Mouse (Mus musculus): ENCODE results near the gene Arih1.

Gene Arih1

GRCm38 (mm10) chr9:59486549-59487065 is at the start of gene Arih1:
Gene Arih1 (minus strand): TSS chr9:59486618.
- DNase-seq, result peak; percentile 99

DNA sequence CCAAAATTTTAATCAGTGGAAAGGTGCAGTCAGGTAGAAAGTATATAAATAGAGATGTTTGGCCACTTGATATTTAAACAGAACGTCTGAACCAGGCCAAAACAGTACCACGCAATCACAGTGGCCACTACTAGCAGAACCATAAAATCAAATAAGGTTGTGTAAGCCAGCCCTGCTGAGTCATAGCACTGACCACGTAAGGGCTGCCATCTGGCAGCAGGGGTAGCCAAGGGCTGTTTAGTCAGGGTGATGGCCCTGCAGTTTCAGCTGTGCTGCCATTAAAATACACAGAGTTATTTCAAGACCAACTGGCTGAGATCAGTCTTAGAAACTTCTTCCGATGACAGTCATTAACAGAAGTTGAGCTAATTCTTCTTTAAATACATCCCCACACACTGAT is 47.5 kb upstream of the Arih1 start:
- peak; percentile 69 for DNase-seq

DNA sequence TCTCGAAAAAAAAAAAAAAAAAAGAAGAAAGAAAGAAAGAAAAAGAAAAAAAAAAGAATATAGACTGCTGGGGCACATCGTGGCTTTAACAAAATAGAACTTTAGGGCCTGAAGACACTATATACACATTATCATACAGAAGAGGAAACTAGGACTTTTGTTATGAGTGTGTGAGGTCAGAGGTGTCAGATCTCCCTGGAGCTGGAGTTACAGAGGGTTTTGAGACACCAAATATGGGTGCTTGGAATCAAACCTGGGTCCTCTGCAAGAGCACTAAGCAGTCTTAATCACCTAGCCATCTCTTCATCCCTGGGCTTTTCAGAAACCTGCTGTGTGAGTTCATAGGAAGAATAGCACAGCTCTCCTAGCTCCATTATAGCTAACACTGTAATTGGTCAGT is 47.0 kb upstream of the Arih1 start:
- no peak for DNase-seq

DNA sequence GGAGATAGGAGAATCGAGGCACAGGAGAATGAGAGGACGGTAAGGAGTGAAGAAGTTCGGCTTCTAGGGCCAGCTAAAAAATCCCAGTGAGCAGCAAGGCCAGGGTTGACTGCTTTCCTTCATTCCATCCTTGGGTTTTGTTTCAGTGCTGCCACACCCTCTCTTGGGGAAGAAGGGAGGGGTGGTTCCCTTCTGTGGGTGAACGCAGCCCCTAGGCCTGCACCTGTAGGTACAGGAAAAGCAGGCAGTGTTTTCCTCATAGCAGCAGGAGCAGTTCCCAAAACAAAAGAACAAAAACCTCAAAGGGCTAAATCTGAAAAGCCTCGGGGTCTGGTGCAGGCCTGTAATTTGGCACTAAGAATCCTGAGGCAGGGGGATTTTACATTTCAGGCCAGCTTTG is 45.2 kb upstream of the Arih1 start:
- DNase-seq, result no peak

GRCm38 (mm10) chr9:59528274-59528673 is 41.9 kb upstream of the Arih1 start:
- DNase-seq, result no peak

DNA sequence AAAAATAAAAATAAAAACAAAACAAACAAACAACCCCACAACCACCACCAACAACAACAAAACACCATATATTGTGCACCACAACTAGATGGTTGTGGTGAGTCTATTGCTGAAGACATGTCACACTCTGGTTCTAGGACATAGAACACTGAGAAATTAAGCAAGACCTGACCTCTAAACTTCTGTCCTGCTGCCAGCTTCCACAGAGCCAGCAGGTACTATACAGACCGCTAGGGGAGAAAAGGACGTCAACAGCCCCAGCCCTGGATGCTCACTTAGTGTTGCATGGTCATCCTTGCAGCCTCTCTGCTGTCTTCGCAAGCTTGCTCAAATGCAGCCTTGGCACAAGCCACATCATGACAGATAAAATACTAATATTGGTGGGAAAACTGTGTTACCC is 41.2 kb upstream of the Arih1 start:
- no peak for DNase-seq

- no peak for DNase-seq
Measured at GRCm38 (mm10) chr9:59526727-59527126, 40.3 kb upstream of the Arih1 start.

GRCm38 (mm10) chr9:59522906-59523305 is 36.5 kb upstream of the Arih1 start:
- no peak for DNase-seq

GRCm38 (mm10) chr9:59519396-59519795 is 33.0 kb upstream of the Arih1 start:
- DNase-seq, result no peak

DNA sequence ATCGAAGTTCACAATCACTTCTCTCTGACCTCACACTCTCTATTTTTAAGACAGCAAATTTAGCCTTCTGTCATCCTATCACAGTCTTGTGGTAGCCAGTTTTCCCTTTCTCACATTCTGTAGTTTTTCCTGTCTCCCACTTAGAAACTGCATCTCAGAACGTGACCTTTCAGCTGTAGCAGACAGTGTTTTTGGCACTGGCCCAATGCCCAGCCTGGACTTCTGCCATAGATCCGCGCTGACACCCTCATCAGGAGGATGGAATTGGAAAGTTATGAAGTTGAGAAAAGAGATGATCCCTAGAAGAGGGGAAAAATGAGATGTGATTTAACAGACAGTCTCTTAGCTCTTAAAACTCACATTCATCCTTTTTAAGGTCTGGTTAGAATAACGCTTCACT is 32.6 kb upstream of the Arih1 start:
- no peak for DNase-seq

GRCm38 (mm10) chr9:59517127-59517526 is 30.7 kb upstream of the Arih1 start:
- no peak for DNase-seq

DNA sequence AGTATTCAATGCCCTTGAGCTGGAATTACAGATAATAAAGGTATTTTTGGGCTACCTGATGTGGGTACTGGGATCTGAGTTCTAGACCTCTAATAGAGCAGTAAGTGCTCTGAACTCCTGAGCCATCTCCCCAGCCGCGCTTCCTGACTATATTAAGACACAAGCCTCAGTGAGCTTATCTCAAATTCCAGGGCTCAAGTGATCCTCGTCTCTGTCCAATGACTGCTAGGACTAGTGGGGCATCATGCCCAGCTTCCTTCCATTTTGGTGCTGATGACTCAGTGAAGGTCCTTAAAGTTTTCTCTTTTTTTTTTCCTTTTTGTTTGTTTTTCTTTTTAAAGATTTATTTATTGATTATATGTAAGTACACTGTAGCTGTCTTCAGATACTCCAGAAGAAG is 28.7 kb upstream of the Arih1 start:
- DNase-seq, result no peak

DNA sequence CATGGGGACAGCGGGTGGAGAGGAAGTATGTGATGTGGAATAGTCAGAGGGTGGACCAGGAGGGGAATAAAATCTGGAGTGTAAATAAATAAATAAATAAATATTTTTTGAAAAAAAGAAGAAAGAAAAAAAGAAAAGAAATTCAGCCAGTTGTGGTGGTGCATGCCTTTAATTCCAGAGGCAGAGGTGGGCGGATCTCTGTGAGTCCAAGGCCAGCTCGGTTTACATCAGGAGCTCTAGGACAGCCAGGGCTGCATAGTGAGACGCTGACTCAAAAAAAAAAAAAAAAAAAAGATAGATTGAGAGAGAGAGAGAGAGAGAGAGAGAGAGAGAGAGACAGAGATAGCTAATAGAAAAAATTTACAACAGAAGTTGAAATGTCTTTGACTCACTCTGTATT is 26.0 kb upstream of the Arih1 start:
- DNase-seq, result no peak

- no peak for DNase-seq
Measured at GRCm38 (mm10) chr9:59508146-59508545, 21.7 kb upstream of the Arih1 start.

GRCm38 (mm10) chr9:59487331-59487730 is 913 bp upstream of the Arih1 start:
- no peak for DNase-seq

DNA sequence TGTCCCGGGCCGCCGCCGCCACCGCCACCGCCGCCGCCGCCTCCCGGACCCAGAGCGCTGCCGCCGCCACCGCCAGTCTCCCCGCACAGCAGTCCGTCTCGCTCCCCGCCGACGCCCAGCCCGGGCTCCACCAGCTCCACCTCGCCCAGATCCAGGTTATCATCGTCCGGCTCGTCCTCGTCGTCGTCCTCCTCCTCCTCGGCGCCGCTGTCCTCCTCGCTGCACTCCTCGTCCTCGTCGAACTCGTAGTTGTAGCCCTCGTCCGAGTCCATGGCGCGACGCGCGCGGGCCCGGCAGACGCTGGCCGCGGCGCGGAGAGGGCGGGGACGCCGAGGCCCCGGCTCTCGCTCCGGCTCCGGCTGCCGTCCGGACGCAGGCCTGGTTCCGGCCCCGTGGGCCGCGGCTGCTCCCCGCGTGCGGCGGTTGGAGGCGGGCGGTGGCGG is 321 bp downstream of the Arih1 start:
- no peak for DNase-seq

DNA sequence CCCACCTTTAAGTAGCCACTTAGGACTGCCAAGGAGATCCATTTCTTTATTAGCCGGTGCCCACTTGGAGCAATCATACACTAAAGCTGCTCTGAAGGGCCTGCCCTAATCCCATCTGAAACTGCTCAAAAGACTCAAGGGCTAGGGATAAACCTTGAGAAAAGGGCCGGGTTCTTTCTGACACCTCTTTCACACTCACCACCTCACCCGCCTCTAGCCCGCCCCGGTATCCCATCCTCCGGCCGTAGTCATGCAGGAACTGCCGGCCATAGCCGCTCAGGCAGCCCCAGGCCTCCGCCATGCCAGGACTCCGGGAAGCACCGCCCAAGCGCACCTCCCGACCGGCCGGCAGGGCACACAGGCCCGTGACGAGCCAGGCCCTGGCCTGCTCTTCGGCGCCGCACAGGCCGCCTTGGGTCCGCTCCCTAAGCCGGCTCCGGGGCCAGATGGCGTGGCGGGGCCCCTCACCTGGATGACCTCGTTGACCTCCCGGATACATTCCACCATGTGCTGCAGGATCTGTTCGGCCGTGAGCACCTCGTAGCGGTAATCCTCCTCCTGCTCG is 825 bp downstream of the Arih1 start:
- peak; percentile 63 for DNase-seq

DNA sequence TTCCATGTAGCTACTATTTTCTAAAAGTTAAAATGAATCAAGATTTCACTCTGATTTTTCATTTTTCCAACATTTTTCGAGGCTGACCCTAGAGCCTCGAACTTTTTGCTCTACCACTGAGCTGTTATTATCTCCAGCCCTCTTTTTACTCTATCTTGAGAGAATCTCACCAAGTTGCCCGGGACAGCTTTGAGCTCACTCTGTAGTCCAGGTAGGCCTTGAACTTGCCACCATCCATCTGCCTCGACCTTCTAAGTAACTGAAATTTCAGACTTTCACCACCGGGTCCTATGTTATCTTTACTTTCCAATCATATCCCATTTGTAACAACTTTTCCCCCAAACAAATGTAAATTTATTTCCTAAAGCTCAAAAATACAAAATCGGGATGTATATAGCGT is 1.7 kb downstream of the Arih1 start:
- no peak for DNase-seq

DNA sequence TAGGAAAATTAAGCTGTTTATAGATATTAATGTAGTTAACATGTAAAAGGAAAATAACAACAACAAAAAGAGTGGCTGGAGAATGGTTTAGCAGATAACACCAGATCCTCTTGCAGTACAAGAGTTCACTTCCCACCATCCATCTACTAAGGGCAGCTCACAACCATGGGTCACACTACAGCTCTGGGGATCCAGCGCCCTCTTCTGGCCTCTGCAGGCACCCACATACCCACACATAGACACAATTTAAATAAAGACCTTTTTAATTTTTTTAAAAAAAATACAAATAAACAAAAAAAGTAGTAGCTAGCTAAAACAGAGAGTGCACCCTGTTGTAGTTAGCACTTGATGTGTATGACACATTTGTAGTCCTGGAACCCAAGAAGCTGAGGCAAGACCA is 4.0 kb downstream of the Arih1 start:
- DNase-seq, result no peak

- no peak for DNase-seq
Measured at GRCm38 (mm10) chr9:59476617-59477016, 9.8 kb downstream of the Arih1 start.

- DNase-seq, result no peak
Measured at GRCm38 (mm10) chr9:59474838-59475237, 11.6 kb downstream of the Arih1 start.

DNA sequence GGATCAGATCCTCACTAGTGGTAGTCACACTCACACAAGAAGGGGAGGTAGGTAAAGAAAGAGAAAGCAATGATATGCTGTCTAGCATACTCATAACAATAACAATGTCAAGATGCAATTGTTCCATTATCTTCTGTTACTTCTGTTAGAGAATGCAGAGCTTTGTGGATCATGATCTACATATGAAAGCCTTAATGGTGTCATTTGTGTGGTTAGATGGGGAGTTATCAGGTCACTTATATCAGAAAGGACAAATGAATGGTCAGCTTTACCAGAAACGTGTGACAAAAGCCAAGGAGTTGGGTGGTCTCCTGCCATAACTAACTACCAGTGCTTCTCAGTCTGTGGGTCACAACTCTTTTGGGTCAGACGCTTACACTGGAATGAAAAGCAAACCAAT is 13.2 kb downstream of the Arih1 start:
- no peak for DNase-seq

- DNase-seq, result no peak
Measured at GRCm38 (mm10) chr9:59469446-59469845, 17.0 kb downstream of the Arih1 start.

DNA sequence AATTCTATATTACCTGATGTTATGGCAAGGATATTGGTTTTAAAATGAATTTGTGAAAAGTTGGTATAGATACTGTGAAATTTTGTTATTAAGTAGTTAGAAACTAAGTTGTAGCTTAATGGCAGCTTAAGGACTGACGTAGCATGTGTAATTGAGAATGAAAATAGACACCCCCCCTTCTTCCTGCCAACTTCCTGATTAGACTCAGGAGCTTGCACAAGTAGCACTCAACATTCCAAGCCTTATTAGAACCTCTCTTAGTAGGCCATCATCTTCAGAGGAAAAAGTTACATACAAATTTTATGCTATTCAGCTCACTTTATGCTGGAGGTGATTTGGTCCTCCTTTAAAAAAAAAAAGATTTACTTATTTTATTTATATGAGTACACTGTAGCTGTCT is 22.1 kb downstream of the Arih1 start:
- no peak for DNase-seq

DNA sequence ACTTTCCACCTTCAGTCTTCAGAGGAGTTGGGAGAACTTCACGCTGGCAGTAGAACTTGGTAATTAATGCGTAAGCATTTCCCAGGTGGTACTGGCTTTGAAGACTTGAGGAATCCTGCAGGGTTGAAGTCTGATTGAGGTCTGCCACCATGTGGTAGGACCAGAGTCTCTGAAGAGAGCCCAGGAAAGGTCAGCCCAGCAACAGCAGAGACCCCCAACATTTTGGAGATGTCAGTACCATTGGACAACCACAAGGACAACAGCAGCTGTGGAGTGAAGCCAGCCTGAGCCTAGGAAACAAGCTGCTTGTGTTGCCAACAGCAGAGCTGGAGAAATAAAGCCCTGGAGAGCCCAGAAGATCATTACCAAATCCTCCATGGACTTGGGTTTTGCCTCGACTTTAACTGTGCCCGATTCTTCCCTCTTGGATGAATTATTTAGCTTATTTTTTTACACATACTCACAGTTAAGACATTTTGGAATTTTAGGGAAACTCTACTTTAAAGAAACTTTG is 27.4 kb downstream of the Arih1 start:
- DNase-seq, result no peak
